Mouse (Mus musculus) stomach, embryonic 16.5 days (tissue): ENCODE data around the gene Kcnn4. TPM values are rescaled to one million over a fixed set of nuclear protein-coding genes. Genes with fewer than 3 reads are reported as not detected.

Source experiments
- ATAC-seq: fragments of 200-750 bp; cut with Nextera tagmentation; 2 replicates; pipeline ENCODE4 v1.8.0; 2017; ENCODE audit warnings: moderate number of reproducible peaks, moderate TSS enrichment; ENCODE audit not compliant: insufficient read depth, low FRiP score
- H3K27ac ChIP-seq: fragments of 300-500 bp; sonication (generic); 2 replicates; pipeline ENCODE4 v1.5.1; 2014; ENCODE audit warnings: low read length
- H3K27me3 ChIP-seq: fragments of 300-500 bp; sonication (generic); 2 replicates; pipeline ENCODE4 v1.6.1; 2014; ENCODE audit warnings: low read length, control low read depth, mixed read lengths; ENCODE audit not compliant: control insufficient read depth, insufficient read depth
- H3K36me3 ChIP-seq: fragments of 300-500 bp; sonication (generic); 2 replicates; pipeline ENCODE4 v1.6.1; 2014; ENCODE audit warnings: low read length; ENCODE audit not compliant: control insufficient read depth, insufficient read depth
- H3K4me1 ChIP-seq: fragments of 300-500 bp; sonication (generic); 2 replicates; pipeline ENCODE4 v1.6.1; 2014; ENCODE audit warnings: low read length, control low read depth, mixed read lengths; ENCODE audit not compliant: control insufficient read depth, insufficient read depth
- H3K4me2 ChIP-seq: fragments of 300-500 bp; sonication (generic); 2 replicates; pipeline ENCODE4 v1.6.1; 2014; ENCODE audit warnings: low read depth, low read length, mixed read lengths
- H3K4me3 ChIP-seq: fragments of 300-500 bp; sonication (generic); replicated peaks from 2 replicates; pipeline ENCODE4 v1.5.1; 2014; ENCODE audit warnings: mild to moderate bottlenecking, low read length
- H3K9ac ChIP-seq: fragments of 300-500 bp; sonication (generic); 2 replicates; pipeline ENCODE4 v1.6.1; 2014; ENCODE audit warnings: low read length
- H3K9me3 ChIP-seq: fragments of 300-500 bp; sonication (generic); replicated peaks from 2 replicates; pipeline ENCODE4 v1.6.1; 2016; ENCODE audit warnings: low read length, control low read depth; ENCODE audit not compliant: control insufficient read depth
- WGBS: fragments of 180-500 bp; shearing (Covaris S2); extraction: QIAGEN DNeasy Blood & Tissue Kit; methylation state at CpG from one replicate; pipeline ENCODE4 v1.1.7; 2014; 5-methylcytosine and 5-hydroxymethylcytosine counted together
- polyA plus RNA-seq: library from polyadenylated mRNA; unstranded; fragments of >200 nt; fragmentation: Nextera tagmentation; extraction: Ambion mirVana; gene quantifications from 2 replicates; pipeline ENCODE4 v1.2.1, GENCODE M21; 2015

The Kcnn4 gene
- polyA plus RNA-seq, 1 experiment from 2014 or later, result 8.5 TPM

DNA sequence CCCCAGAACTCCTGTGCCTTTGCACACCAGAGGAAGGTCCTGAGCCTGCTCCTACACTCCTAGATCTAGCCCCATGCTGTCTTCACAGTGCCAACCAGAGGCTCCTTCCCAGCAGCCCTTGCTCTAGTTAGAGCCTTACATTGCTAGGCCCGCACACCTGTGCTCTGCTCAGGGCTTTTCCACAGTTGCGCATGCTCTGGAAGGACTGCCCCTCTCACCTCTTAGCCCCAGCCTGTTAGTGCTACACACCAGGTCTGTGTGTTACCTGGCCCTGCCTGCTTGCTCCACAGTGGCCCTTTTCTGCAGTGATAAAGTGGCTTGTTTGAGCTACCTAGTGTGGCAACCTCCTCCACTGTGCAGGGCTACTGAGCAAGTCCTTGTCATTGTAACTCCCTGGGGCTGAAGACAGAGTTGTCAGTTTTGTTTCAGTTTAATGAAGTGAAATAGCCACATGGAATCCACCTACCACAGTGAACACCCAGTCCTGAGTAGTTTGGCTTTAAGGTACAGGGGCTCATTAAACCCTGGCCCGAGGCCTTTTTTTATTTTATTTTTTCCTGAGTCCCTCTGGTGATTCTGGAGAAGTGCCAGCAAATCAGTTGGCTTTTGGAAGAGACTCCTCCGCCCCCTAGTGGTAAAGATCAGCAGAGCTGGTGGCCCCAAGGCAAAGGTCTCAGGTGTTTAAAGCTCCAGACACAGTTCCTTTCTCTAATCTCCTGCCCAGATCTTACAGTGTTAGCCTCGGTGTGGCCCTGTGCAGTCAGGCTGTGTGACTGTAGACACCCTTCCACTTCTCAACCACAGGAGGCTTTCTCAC lies 36.7 kb downstream of the Kcnn4 start:
- H3K27ac ChIP-seq, result no peak overlapping the region
- 0 out of 2 replicates have a peak, but pooled peaks cover 3% of the 10 kb centered on the region for H3K4me1 ChIP-seq
- H3K4me2 ChIP-seq, result no peak overlapping the region
- H3K36me3 ChIP-seq, result peaks cover 10% of the 10 kb centered on the region; the same call in 1 of the 2 replicates
- H3K4me3 ChIP-seq, result no peak overlapping the region
- 41% methylated on average over 5 of the region's 5 CpGs for WGBS
- H3K27me3 ChIP-seq, result no peaks in the 10 kb centered on the region
- peaks cover 4% of the 10 kb centered on the region; the same call in 1 of the 2 replicates for H3K9me3 ChIP-seq
- ATAC-seq, result peak; percentile 54
- H3K9ac ChIP-seq, result peak overlapping the region; percentile 2; the same call in 1 of the 2 replicates

DNA sequence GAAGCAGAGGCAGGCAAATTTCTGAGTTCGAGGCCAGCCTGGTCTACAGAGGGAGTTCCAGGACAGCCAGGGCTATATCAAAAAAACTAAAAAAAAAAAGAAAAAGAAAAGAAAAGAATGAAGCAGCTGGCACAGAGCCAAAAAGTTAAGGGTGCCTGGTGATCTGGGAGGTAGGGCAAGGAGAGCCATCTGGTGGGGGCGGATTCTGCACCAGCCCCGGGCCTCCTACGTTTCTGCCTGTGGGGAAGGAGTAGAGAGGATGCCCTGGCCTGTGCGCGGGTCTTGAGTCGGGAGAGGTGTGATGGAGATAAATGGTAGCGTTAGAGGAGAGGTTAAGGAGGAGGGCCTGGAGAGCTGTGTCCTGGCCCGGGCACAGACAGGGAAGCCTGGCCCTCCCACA lies 38.1 kb downstream of the Kcnn4 start:
- Histone ChIP-seq H3K36me3 (peaks cover 3% of the 10 kb centered on the region; the same call in 1 of the 2 replicates), H3K4me2 (no peak overlapping the region), H3K9ac (no peak overlapping the region), H3K27ac (no peak overlapping the region), H3K27me3 (no peaks in the 10 kb centered on the region), H3K9me3 (no peaks in the 10 kb centered on the region), H3K4me1 (0 out of 2 replicates have a peak, but pooled peaks cover 3% of the 10 kb centered on the region), H3K4me3 (no peak overlapping the region)
- no peak for ATAC-seq
- WGBS, result 75% methylated on average over 9 of the region's 9 CpGs

DNA sequence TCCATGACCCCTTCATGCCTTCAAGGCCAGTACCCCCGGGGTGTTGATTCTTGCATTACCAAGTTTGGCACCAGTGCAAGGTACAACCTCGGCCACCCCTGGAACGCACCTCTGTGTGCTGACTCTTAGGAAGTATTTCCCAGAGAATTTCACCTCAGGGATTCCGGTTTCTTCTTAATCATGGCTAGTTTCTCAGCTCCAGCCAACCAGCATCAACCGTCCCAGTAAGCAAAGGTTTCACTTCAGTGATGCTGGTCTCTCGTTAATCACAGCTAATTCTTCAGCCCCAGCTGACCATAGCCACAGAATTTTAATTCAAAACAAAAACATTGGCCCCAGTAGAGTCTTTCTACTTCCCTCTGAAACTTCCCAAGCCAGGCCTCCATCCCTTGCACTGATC lies 40.1 kb downstream of the Kcnn4 start:
- no peaks in the 10 kb centered on the region for H3K27me3 ChIP-seq
- no peak for ATAC-seq
- H3K36me3 ChIP-seq, result no peaks in the 10 kb centered on the region
- H3K4me3 ChIP-seq, result no peak overlapping the region
- H3K4me1 ChIP-seq, result 0 out of 2 replicates have a peak, but pooled peaks cover 3% of the 10 kb centered on the region
- no peak overlapping the region for H3K9ac ChIP-seq
- H3K9me3 ChIP-seq, result no peaks in the 10 kb centered on the region
- no peak overlapping the region for H3K4me2 ChIP-seq
- WGBS, result 86% methylated on average over 6 of the region's 6 CpGs
- no peak overlapping the region for H3K27ac ChIP-seq

DNA sequence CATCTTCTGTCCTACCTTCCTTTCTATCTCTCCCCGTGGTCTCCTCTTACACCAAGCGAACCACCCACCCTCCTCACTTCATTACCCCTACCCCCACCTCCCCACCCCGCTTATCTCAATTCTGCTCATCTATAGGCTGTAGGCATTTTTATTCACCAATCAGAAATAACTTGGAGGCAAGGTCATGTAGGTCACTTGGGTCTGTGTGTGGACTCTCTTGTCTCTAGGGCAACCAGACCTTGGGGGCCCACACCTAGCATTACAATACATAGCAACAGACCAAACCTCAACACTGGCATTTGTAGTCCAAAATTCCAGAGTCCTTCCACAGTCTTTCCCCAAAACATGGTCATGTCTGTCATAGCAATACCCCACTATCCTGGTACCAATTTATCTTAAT lies 40.8 kb downstream of the Kcnn4 start:
- Histone ChIP-seq H3K36me3 (no peaks in the 10 kb centered on the region), H3K4me2 (no peak overlapping the region), H3K9ac (no peak overlapping the region), H3K4me3 (no peak overlapping the region), H3K27me3 (no peaks in the 10 kb centered on the region), H3K27ac (no peak overlapping the region), H3K4me1 (0 out of 2 replicates have a peak, but pooled peaks cover 3% of the 10 kb centered on the region), H3K9me3 (no peaks in the 10 kb centered on the region)
- 68% methylated on average over 3 of the region's 3 CpGs for WGBS
- no peak for ATAC-seq

DNA sequence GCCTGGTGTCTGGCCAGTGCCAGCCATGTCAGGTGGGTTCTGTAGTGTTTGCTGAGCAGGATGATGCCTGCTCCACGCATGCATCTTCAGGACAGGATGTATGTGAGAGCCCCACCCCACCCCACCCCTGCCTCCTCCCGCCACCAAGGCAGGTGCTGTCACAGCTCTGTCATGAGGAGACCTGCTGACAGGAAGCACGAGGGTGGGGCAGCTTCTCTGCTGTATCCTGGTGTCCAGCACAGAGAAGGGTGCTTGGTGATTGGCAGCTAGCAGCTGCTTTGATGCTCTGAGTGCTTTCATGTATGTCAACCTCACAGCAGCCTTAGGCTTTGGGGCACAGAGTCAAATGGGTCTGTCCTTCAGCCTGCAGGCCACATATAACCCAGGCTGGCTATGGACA lies 43.6 kb downstream of the Kcnn4 start:
- no peak for ATAC-seq
- Histone ChIP-seq H3K4me1 (no peaks in the 10 kb centered on the region), H3K4me3 (no peak overlapping the region), H3K27ac (no peak overlapping the region), H3K9ac (no peak overlapping the region), H3K27me3 (no peaks in the 10 kb centered on the region), H3K9me3 (no peaks in the 10 kb centered on the region), H3K36me3 (no peaks in the 10 kb centered on the region), H3K4me2 (no peak overlapping the region)
- WGBS, result 90% methylated on average over 3 of the region's 3 CpGs

DNA sequence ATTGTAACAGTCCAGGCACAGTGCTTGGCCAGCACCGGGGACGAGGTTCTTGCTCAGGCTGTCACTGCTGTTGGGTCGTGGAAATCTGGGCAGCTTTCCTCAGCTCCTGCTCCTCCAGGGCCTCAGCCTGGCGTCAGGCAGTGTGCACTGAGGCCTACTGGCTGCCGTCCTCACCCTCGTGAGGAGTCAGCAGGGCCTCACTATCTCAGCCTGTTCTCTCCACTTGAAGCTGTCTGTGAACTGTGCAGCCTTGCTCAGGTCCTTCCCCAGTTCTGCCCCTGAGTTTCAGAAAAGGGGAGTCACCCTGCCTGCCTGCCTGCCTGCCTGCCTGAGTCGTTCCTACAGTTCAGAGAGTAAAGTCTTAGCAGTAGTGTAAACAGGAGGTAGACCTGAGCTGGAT lies 45.2 kb downstream of the Kcnn4 start:
- Histone ChIP-seq H3K9me3 (no peaks in the 10 kb centered on the region), H3K9ac (no peak overlapping the region; the same call in 1 of the 2 replicates), H3K27ac (no peak overlapping the region), H3K4me3 (no peak overlapping the region), H3K27me3 (no peaks in the 10 kb centered on the region), H3K36me3 (no peaks in the 10 kb centered on the region), H3K4me2 (no peak overlapping the region), H3K4me1 (no peaks in the 10 kb centered on the region)
- ATAC-seq, result no peak
- WGBS, result 82% methylated on average over 7 of the region's 7 CpGs

DNA sequence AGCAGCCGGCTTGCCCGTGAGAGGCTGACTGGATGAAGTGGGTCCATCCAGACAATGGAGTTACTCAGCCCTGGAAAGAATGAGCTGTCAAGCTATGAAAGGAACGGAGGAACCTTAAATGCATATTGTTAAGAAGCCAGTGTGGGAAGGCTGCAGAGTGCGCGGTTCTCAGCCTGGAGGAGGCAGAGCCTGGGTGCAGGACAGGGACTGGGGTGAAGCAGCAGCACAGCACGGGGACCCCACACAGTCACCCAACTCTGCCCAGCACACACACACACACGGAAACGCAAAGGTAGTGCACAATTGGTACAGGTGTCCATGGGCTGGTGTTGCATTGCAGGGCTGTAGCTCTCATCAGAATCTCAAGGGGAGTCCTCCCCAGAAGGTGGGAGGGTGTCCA lies 49.5 kb downstream of the Kcnn4 start:
- 89% methylated on average over 8 of the region's 8 CpGs for WGBS
- Histone ChIP-seq H3K9me3 (no peaks in the 10 kb centered on the region), H3K4me2 (no peak overlapping the region), H3K9ac (no peak overlapping the region), H3K36me3 (no peaks in the 10 kb centered on the region; the same call in 1 of the 2 replicates), H3K27me3 (no peaks in the 10 kb centered on the region), H3K27ac (no peak overlapping the region), H3K4me1 (no peaks in the 10 kb centered on the region), H3K4me3 (no peak overlapping the region)
- ATAC-seq, result no peak

DNA sequence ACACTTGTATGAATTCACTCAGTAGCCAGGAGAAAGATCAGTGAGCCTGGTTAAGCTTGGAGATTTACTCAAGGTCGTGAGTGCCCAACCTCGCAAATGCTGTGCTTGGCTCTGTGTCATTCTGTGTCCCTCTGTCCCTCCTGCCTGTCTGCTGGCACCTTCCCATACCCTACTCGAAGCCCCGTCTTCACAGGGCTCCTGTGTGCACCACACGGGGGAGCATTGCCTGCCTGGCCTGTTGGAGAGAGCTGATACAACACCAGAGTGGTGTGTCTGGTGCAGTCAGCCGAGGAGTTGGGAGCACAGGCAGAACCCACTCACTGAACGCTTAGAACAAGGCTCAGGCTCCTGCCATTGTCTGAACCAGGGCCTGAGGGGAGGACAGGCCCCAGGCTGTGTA lies 51.6 kb downstream of the Kcnn4 start:
- Histone ChIP-seq H3K4me1 (no peaks in the 10 kb centered on the region), H3K9me3 (no peaks in the 10 kb centered on the region), H3K4me3 (no peak overlapping the region), H3K9ac (no peak overlapping the region), H3K4me2 (no peak overlapping the region), H3K27ac (no peak overlapping the region), H3K27me3 (no peaks in the 10 kb centered on the region), H3K36me3 (no peaks in the 10 kb centered on the region; the same call in 1 of the 2 replicates)
- 75% methylated on average over 7 of the region's 7 CpGs for WGBS
- no peak for ATAC-seq

DNA sequence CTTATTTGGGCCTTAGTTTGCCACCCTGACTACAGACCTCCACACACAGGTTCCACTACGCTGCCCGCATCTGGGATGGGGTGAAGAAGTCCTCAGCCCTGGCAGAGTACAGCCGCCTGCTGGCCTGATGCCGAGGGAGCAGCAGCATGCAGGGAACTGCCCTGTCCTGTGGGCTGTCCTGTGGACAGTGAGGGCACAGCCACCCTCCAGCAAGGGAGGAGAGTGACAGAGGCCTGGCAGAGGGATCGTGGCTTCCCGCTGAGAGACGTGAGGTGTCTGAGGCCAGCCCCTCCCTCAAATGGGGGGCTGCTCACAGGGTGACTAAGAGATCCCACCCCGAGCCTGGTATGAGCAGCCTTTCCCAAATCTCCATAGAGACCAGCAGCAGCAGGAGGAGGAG lies 52.2 kb downstream of the Kcnn4 start:
- Histone ChIP-seq H3K9ac (no peak overlapping the region), H3K36me3 (no peaks in the 10 kb centered on the region; the same call in 1 of the 2 replicates), H3K27me3 (no peaks in the 10 kb centered on the region), H3K4me2 (no peak overlapping the region), H3K27ac (no peak overlapping the region), H3K9me3 (no peaks in the 10 kb centered on the region), H3K4me3 (no peak overlapping the region), H3K4me1 (no peaks in the 10 kb centered on the region)
- no peak for ATAC-seq
- WGBS, result 79% methylated on average over 8 of the region's 8 CpGs
